18 mouse cellular contexts compared by ENCODE assay signal in the genomic region with DNA sequence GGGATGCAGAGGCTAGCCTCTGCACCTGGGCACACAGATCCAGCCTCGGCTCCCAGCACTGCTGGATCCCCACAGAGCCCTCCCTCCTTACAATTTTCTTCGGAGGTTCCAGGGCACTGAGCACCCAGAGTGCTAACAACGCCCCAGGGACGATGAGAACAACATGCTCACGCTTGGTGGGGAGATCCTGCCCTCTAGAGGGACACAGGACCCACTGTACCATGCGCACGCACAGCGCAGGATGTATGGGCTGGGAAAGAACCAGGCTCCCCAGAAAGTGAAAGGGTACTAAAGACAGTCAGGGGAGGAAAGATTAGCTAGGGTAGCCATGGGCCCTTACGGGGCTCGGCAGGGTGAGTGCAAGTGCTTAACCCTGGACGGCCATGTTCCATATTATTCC. TPM values are rescaled to one million over a fixed set of nuclear protein-coding genes. Genes with fewer than 3 reads are reported as not detected.
DNase-seq lines count a peak whose midpoint lies in the region; ATAC-seq and TF ChIP-seq lines count a peak whose summit lies in the region.
"Had no signal": no experiment of that assay in that cellular context is flagged by ENCODE, and none has a peak within 500 bp of the region (broad histone marks: within the 10 kb centered on the region; RNA-seq: fewer than 3 reads in every experiment).

No protein-coding gene starts in this region.

- no peak overlapping the region; the same call in 1 of the 2 replicates for H3K27ac ChIP-seq in kidney, postnatal 0 days
- no peak overlapping the region for H3K27ac ChIP-seq in ES-Bruce4 (ENCODE audit: insufficient read depth, low read length)
- H3K27ac ChIP-seq in limb, embryonic 10.5 days: peak overlapping the region; percentile 70
- H3K27ac ChIP-seq: embryonic facial prominence, embryonic 15.5 days; kidney, embryonic 15.5 days had no signal

- TF ChIP-seq POLR2A in ES-Bruce4 (IDR thresholded peaks at IDR 0.05; ENCODE audit: insufficient read depth, low read length): no peak

- no peak for DNase-seq in kidney, postnatal 0 days (ENCODE audit: low spot score)
- no peak for DNase-seq in kidney, adult 9 months
- peak; percentile 55 for DNase-seq in R1 (ENCODE audit: low read depth, low spot score)
- peak; percentile 44 for DNase-seq in limb, embryonic 10.5 days (ENCODE audit: low spot score)
- no peak for DNase-seq in layer of hippocampus, adult 9-10 months (ENCODE audit: low spot score)
- no peak for DNase-seq in adrenal gland, postnatal 14 days
- DNase-seq: adrenal gland, adult 2 months; layer of hippocampus, postnatal 36 days; thymus, postnatal 14 days had no signal

- no peak overlapping the region for H3K4me3 ChIP-seq in kidney, postnatal 0 days (replicated peaks; ENCODE audit: low read depth, low read length)
- H3K4me3 ChIP-seq in ES-Bruce4 (ENCODE audit: low read depth, low read length): no peak overlapping the region
- H3K4me3 ChIP-seq in limb, embryonic 10.5 days: no peak overlapping the region
- H3K4me3 ChIP-seq: embryonic facial prominence, embryonic 15.5 days had no signal

- no peak for ATAC-seq in kidney, postnatal 0 days (replicated peaks; ENCODE audit: low FRiP score, low read depth)
- ATAC-seq in erythroblast, adult 5-6 weeks (replicated peaks; ENCODE audit: low FRiP score, poor library complexity, severe bottlenecking): no peak

- no peak overlapping the region for H3K4me2 ChIP-seq in kidney, postnatal 0 days (ENCODE audit: low read length)
- H3K4me2 ChIP-seq: embryonic facial prominence, embryonic 15.5 days had no signal

- H3K9me3 ChIP-seq in kidney, postnatal 0 days (replicated peaks; ENCODE audit: low read length): no peaks in the 10 kb centered on the region
- H3K9me3 ChIP-seq in ES-Bruce4 (replicated peaks; ENCODE audit: control insufficient read depth, insufficient read depth, low read length, poor library complexity, severe bottlenecking): no peaks in the 10 kb centered on the region
- H3K9me3 ChIP-seq in limb, embryonic 10.5 days (replicated peaks): no peaks in the 10 kb centered on the region
- H3K9me3 ChIP-seq: embryonic facial prominence, embryonic 15.5 days; kidney, embryonic 15.5 days had no signal

- H3K9ac ChIP-seq in kidney, postnatal 0 days (ENCODE audit: low read depth, low read length): no peak overlapping the region
- H3K9ac ChIP-seq in ES-Bruce4 (ENCODE audit: low read depth, poor library complexity, severe bottlenecking): no peak overlapping the region
- H3K9ac ChIP-seq: embryonic facial prominence, embryonic 15.5 days; kidney, embryonic 15.5 days had no signal

- TF ChIP-seq CTCF in kidney, postnatal 0 days (IDR thresholded peaks at IDR 0.05; ENCODE audit: low read depth): peak; percentile 52
- TF ChIP-seq CTCF in ES-Bruce4 (IDR thresholded peaks at IDR 0.05; ENCODE audit: low read depth, low read length): peak; percentile 65

- TF ChIP-seq EP300 in ES-Bruce4 (IDR thresholded peaks at IDR 0.05; ENCODE audit: insufficient read depth, low read depth, low read length): no peak

- peaks cover 45% of the 10 kb centered on the region for H3K27me3 ChIP-seq in kidney, postnatal 0 days (ENCODE audit: insufficient read depth, low read length)
- H3K27me3 ChIP-seq in ES-Bruce4 (ENCODE audit: control insufficient read depth, insufficient read depth, low read length, poor library complexity, severe bottlenecking): peaks cover 9% of the 10 kb centered on the region
- H3K27me3 ChIP-seq in limb, embryonic 10.5 days (ENCODE audit: low read depth, poor library complexity, severe bottlenecking): peaks cover 78% of the 10 kb centered on the region

- H3K4me1 ChIP-seq in kidney, postnatal 0 days (replicated peaks; ENCODE audit: insufficient read depth, low read length): peaks cover 3% of the 10 kb centered on the region; the same call in 1 of the 2 replicates
- peaks cover 2% of the 10 kb centered on the region for H3K4me1 ChIP-seq in ES-Bruce4 (ENCODE audit: control insufficient read depth, insufficient read depth, low read length)
- H3K4me1 ChIP-seq in limb, embryonic 10.5 days: peaks cover 77% of the 10 kb centered on the region

- no peaks in the 10 kb centered on the region for H3K36me3 ChIP-seq in kidney, postnatal 0 days (ENCODE audit: insufficient read depth, low read length)
- no peaks in the 10 kb centered on the region for H3K36me3 ChIP-seq in ES-Bruce4 (ENCODE audit: control insufficient read depth, insufficient read depth, low read length, poor library complexity, severe bottlenecking)
- H3K36me3 ChIP-seq in limb, embryonic 10.5 days: no peaks in the 10 kb centered on the region
- H3K36me3 ChIP-seq: embryonic facial prominence, embryonic 15.5 days; kidney, embryonic 15.5 days had no signal

- WGBS in kidney, postnatal 0 days: 21% methylated on average over 11 of the region's 11 CpGs
- WGBS in limb, embryonic 10.5 days: 18% methylated on average over 11 of the region's 11 CpGs

RNA-seq across cellular contexts. Expression of a gene that starts 1.1 kb away (rescaled TPM):
- polyA plus RNA-seq in kidney, postnatal 0 days (2015; fragmentation: Nextera tagmentation; extraction: Ambion mirVana): 1.7 and 2.2 TPM in 2 replicates
- polyA plus RNA-seq in ES-Bruce4 (2011; ENCODE audit: insufficient read depth, insufficient read length, low read depth, missing spikeins): not detected in 2 replicates
- 0.55 and 0.61 TPM in 2 replicates for polyA plus RNA-seq in limb, embryonic 10.5 days (2016; fragmentation: Nextera tagmentation; extraction: Ambion mirVana)
- total RNA-seq in erythroblast, adult 5-6 weeks (2015; ENCODE audit: low replicate concordance): not detected in 2 replicates
- total RNA-seq in erythroblast, adult 5-6 weeks (2017; ENCODE audit: low replicate concordance): not detected in 2 replicates
- not detected in 2 replicates for total RNA-seq in adrenal gland, postnatal 14 days (2021)
- total RNA-seq: adrenal gland, adult 2 months; heart, adult 8-10 months; hematopoietic stem cell, adult 5-6 weeks; liver, adult 2 months; megakaryocyte, adult 5-6 weeks had no signal
- polyA plus RNA-seq: adrenal gland, adult 2 months; liver, adult 2 months had no signal

RNA-seq across cellular contexts. Expression of a gene that starts 6.4 kb away (rescaled TPM):
- polyA plus RNA-seq in kidney, postnatal 0 days (2015; fragmentation: Nextera tagmentation; extraction: Ambion mirVana): 131 and 147 TPM in 2 replicates
- not detected in 2 replicates for polyA plus RNA-seq in ES-Bruce4 (2011; ENCODE audit: insufficient read depth, insufficient read length, low read depth, missing spikeins)
- polyA plus RNA-seq in limb, embryonic 10.5 days (2016; fragmentation: Nextera tagmentation; extraction: Ambion mirVana): 2.5 and 3.4 TPM in 2 replicates
- 2.5 TPM in 1 of 2 replicates, not detected in the other for total RNA-seq in erythroblast, adult 5-6 weeks (2015; ENCODE audit: low replicate concordance)
- total RNA-seq in erythroblast, adult 5-6 weeks (2017; ENCODE audit: low replicate concordance): 1.3 TPM in 1 of 2 replicates, not detected in the other
- total RNA-seq in adrenal gland, postnatal 14 days (2021): 1.3 and 2.2 TPM in 2 replicates
- total RNA-seq: hematopoietic stem cell, adult 5-6 weeks had no signal

RNA-seq across cellular contexts. Expression of a gene that starts 34.7 kb away (rescaled TPM):
- 12.2 and 18.7 TPM in 2 replicates for polyA plus RNA-seq in kidney, postnatal 0 days (2015; fragmentation: Nextera tagmentation; extraction: Ambion mirVana)
- polyA plus RNA-seq in ES-Bruce4 (2011; ENCODE audit: insufficient read depth, insufficient read length, low read depth, missing spikeins): 5.8 and 6.5 TPM in 2 replicates
- polyA plus RNA-seq in limb, embryonic 10.5 days (2016; fragmentation: Nextera tagmentation; extraction: Ambion mirVana): 16.8 and 24.5 TPM in 2 replicates
- not detected in 2 replicates for total RNA-seq in erythroblast, adult 5-6 weeks (2015; ENCODE audit: low replicate concordance)
- not detected in 2 replicates for total RNA-seq in erythroblast, adult 5-6 weeks (2017; ENCODE audit: low replicate concordance)
- 11.3 and 12.4 TPM in 2 replicates for total RNA-seq in adrenal gland, postnatal 14 days (2021)
- total RNA-seq: G1E; hematopoietic stem cell, adult 5-6 weeks had no signal
- polyA plus RNA-seq: G1E had no signal

RNA-seq across cellular contexts. Expression of a gene that starts 59.7 kb away (rescaled TPM):
- polyA plus RNA-seq in kidney, postnatal 0 days (2015; fragmentation: Nextera tagmentation; extraction: Ambion mirVana): 2.8 and 3.4 TPM in 2 replicates
- 0.26 TPM in 1 of 2 replicates, not detected in the other for polyA plus RNA-seq in ES-Bruce4 (2011; ENCODE audit: insufficient read depth, insufficient read length, low read depth, missing spikeins)
- 0.34 and 0.44 TPM in 2 replicates for polyA plus RNA-seq in limb, embryonic 10.5 days (2016; fragmentation: Nextera tagmentation; extraction: Ambion mirVana)
- total RNA-seq in erythroblast, adult 5-6 weeks (2015; ENCODE audit: low replicate concordance): 1.0 TPM in 1 of 2 replicates, not detected in the other
- 0.68 TPM in 1 of 2 replicates, not detected in the other for total RNA-seq in erythroblast, adult 5-6 weeks (2017; ENCODE audit: low replicate concordance)
- 0.15 and 0.30 TPM in 2 replicates for total RNA-seq in adrenal gland, postnatal 14 days (2021)
- total RNA-seq: hematopoietic stem cell, adult 5-6 weeks had no signal

Comparison
In these comparisons a context has a peak if more than half of its experiments do, and no peak if none do; other contexts are left out.
1. DNase-seq: peak in R1 (single experiment) and limb, embryonic 10.5 days (single experiment); none in kidney, postnatal 0 days (single experiment), kidney, adult 9 months (single experiment), layer of hippocampus, adult 9-10 months (single experiment) and adrenal gland, postnatal 14 days (single experiment).
2. RNA of a gene that starts 6.4 kb away (polyA plus RNA-seq): 131 to 147 TPM in kidney, postnatal 0 days; 2.5 to 3.4 TPM in limb, embryonic 10.5 days and not detected in ES-Bruce4; every median in the first group is over 10 times any median in the second.